Mouse (Mus musculus) embryonic fibroblast, embryonic 13.5 days (primary cell): ENCODE data around the gene Gm10721.
"Not testable (repeated sequence)": the region's sequence is repeated elsewhere in the genome, so short reads cannot be mapped to it uniquely, and the experiment has no call there.

Experiments used
- CTCF ChIP-seq: IDR thresholded peaks from 2 replicates; pipeline ENCODE4 v1.5.1; 2011; ENCODE audit warnings: mild to moderate bottlenecking, control low read depth, low read length, moderate library complexity, borderline replicate concordance; ENCODE audit not compliant: insufficient read depth
- POLR2A ChIP-seq: IDR thresholded peaks from 2 replicates; pipeline ENCODE4 v1.6.1; 2011; ENCODE audit warnings: low read depth, mild to moderate bottlenecking, control low read depth, low read length, moderate library complexity

DNA sequence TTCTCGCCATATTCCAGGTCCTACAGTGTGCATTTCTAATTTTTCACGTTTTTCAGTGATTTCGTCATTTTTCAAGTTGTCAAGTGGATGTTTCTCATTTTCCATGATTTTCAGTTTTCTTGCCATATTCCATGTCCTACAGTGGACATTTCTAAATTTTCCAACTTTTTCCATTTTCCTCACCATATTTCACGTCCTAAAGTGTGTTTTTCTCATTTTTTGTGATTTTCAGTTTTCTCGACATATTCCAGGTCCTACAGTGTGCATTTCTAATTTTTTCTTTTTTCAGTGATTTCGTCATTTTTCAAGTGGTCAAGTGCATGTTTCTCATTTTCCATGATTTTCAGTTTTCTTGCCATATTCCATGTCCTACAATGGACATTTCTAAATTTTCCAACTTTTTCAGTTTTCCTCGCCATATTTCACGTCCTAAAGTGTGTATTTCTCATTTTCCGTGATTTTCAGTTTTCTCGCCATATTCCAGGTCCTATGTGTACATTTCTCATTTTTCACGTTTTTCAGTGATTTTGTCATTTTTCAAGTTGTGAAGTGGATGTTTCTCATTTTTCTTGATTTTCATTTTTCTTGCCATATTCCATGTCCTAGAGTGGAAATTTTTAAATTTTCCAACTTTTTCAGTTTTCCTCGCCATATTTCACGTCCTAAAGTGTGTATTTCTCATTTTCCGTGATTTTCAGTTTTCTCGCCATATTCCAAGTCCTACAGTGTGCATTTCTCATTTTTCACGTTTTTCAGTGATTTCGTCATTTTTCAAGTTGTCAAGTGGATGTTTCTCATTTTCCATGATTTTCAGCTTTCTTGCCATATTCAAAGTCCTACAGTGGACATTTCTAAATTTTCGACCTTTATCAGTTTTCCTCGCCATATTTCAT lies 7.1 kb downstream of the Gm10721 start:
- not testable (repeated sequence) for TF ChIP-seq CTCF, POLR2A
